Mouse (Mus musculus) midbrain, postnatal 0 days (tissue): Measurements from ENCODE around the gene Fyn. TPM values are rescaled to one million over a fixed set of nuclear protein-coding genes. Genes with fewer than 3 reads are reported as not detected.
A peak's percentile ranks its signal among the peaks of the same experiment; 100 is the strongest.

Experiments
- ATAC-seq: fragments of 200-750 bp; cut with Nextera tagmentation; 2 replicates; pipeline ENCODE4 v1.8.0; 2017; ENCODE audit warnings: moderate number of reproducible peaks, mild to moderate bottlenecking, moderate TSS enrichment, moderate library complexity; ENCODE audit not compliant: low FRiP score
- DNase-seq: peaks from one replicate; pipeline ENCODE4 v3.0.0-alpha.2; 2015; ENCODE audit warnings: low spot score
- H3K27ac ChIP-seq: fragments of 300-500 bp; sonication (generic); 2 replicates; pipeline ENCODE4 v1.5.1; 2014; ENCODE audit warnings: low read depth, mild to moderate bottlenecking, low read length, mixed read lengths
- H3K27me3 ChIP-seq: fragments of 300-500 bp; sonication (generic); 2 replicates; pipeline ENCODE4 v1.6.1; 2014; ENCODE audit warnings: low read length, control low read depth, mixed read lengths; ENCODE audit not compliant: insufficient read depth
- H3K36me3 ChIP-seq: fragments of 300-500 bp; sonication (generic); 2 replicates; pipeline ENCODE4 v1.6.1; 2014; ENCODE audit warnings: low read length, control low read depth, mixed read lengths; ENCODE audit not compliant: insufficient read depth
- H3K4me1 ChIP-seq: fragments of 300-500 bp; sonication (generic); 2 replicates; pipeline ENCODE4 v1.6.1; 2014; ENCODE audit warnings: mild to moderate bottlenecking, control low read depth, antibody characterized with exemption, low read length, mixed read lengths; ENCODE audit not compliant: insufficient read depth
- H3K4me2 ChIP-seq: fragments of 300-500 bp; sonication (generic); 2 replicates; pipeline ENCODE4 v1.6.1; 2014; ENCODE audit warnings: low read depth, mild to moderate bottlenecking, low read length, mixed read lengths; ENCODE audit not compliant: poor library complexity, severe bottlenecking
- H3K4me3 ChIP-seq: fragments of 300-500 bp; sonication (generic); 2 replicates; pipeline ENCODE4 v1.5.1; 2014; ENCODE audit warnings: low read depth, mild to moderate bottlenecking, low read length, moderate library complexity
- H3K9ac ChIP-seq: fragments of 300-500 bp; sonication (generic); replicated peaks from 2 replicates; pipeline ENCODE4 v1.6.1; 2014; ENCODE audit warnings: mild to moderate bottlenecking, low read length, moderate library complexity, mixed read lengths; ENCODE audit not compliant: poor library complexity, severe bottlenecking
- H3K9me3 ChIP-seq: fragments of 300-500 bp; sonication (generic); 2 replicates; pipeline ENCODE4 v1.6.1; 2016; ENCODE audit warnings: low read length, control low read depth
- CTCF ChIP-seq: IDR thresholded peaks from 2 replicates; pipeline ENCODE4 v1.5.1; 2016; ENCODE audit warnings: antibody characterized with exemption, mild to moderate bottlenecking
- WGBS: fragments of 180-500 bp; shearing (Covaris S2); extraction: QIAGEN DNeasy Blood & Tissue Kit; methylation state at CpG from one replicate; pipeline ENCODE4 v1.1.7; 2014; 5-methylcytosine and 5-hydroxymethylcytosine counted together
- polyA plus RNA-seq: library from polyadenylated mRNA; unstranded; fragments of >200 nt; fragmentation: Nextera tagmentation; extraction: Ambion mirVana; gene quantifications from 2 replicates; pipeline ENCODE4 v1.2.1, GENCODE M21; 2015
- total RNA-seq: library from RNA; depleted of rRNA; stranded (reverse); fragments of >200 nt; gene quantifications from 2 replicates; pipeline ENCODE4 v1.2.3, GENCODE M21; 2014

Fyn gene
- total and polyA plus RNA-seq, 2 experiments from 2014 or later = 82.9 to 121 TPM

- no peak for TF ChIP-seq CTCF
- H3K4me1 ChIP-seq = peaks cover 17% of the 10 kb centered on the region
Measured at GRCm38 (mm10) chr10:39390541-39390940, 21.9 kb downstream of the Fyn start.

GRCm38 (mm10) chr10:39392900-39393483, 24.3 kb downstream of the Fyn start:
- ATAC-seq = no peak
- no peak for TF ChIP-seq CTCF
- DNase-seq = no peak
- Histone ChIP-seq H3K27ac (no peak overlapping the region), H3K4me2 (no peak overlapping the region), H3K27me3 (no peaks in the 10 kb centered on the region), H3K36me3 (peaks cover 10% of the 10 kb centered on the region), H3K9ac (no peak overlapping the region), H3K4me1 (peaks cover 7% of the 10 kb centered on the region), H3K4me3 (no peak overlapping the region), H3K9me3 (no peaks in the 10 kb centered on the region)
- 82% methylated on average over 6 of the region's 6 CpGs for WGBS

More at GRCm38 (mm10) chr10:39390541-39390940, 21.9 kb downstream of the Fyn start:
- no peaks in the 10 kb centered on the region for H3K27me3 ChIP-seq
- no peak overlapping the region for H3K4me3 ChIP-seq
- DNase-seq = no peak
- no peak overlapping the region for H3K27ac ChIP-seq
- ATAC-seq = no peak
- no peak overlapping the region for H3K4me2 ChIP-seq
- H3K9me3 ChIP-seq = no peaks in the 10 kb centered on the region
- no peak overlapping the region for H3K9ac ChIP-seq
- H3K36me3 ChIP-seq = peaks cover 9% of the 10 kb centered on the region
- WGBS = 90% methylated on average over 7 of the region's 7 CpGs

- no peaks in the 10 kb centered on the region for H3K27me3 ChIP-seq
- H3K27ac ChIP-seq = no peak overlapping the region
- H3K4me3 ChIP-seq = no peak overlapping the region
- no peak overlapping the region for H3K4me2 ChIP-seq
- ATAC-seq = no peak
- TF ChIP-seq CTCF = no peak
- H3K4me1 ChIP-seq = no peaks in the 10 kb centered on the region
- no peak for DNase-seq
- peaks cover 14% of the 10 kb centered on the region for H3K36me3 ChIP-seq
- H3K9ac ChIP-seq = no peak overlapping the region
- 98% methylated on average over 5 of the region's 5 CpGs for WGBS
- H3K9me3 ChIP-seq = no peaks in the 10 kb centered on the region
Measured at GRCm38 (mm10) chr10:39395544-39395943, 26.9 kb downstream of the Fyn start.

GRCm38 (mm10) chr10:39398924-39399323, 30.3 kb downstream of the Fyn start:
- ATAC-seq (no peak), DNase-seq (no peak)
- H3K4me2 ChIP-seq = no peak overlapping the region
- H3K9ac ChIP-seq = no peak overlapping the region
- H3K36me3 ChIP-seq = peaks cover 11% of the 10 kb centered on the region; the same call in 1 of the 2 replicates
- no peak overlapping the region for H3K27ac ChIP-seq
- H3K4me1 ChIP-seq = no peaks in the 10 kb centered on the region
- no peak overlapping the region for H3K4me3 ChIP-seq
- H3K27me3 ChIP-seq = no peaks in the 10 kb centered on the region
- H3K9me3 ChIP-seq = no peaks in the 10 kb centered on the region
- TF ChIP-seq CTCF = peak; percentile 20; the same call in 1 of the 2 replicates
- WGBS = 72% methylated on average over 7 of the region's 7 CpGs

- Histone ChIP-seq H3K36me3 (peaks cover 9% of the 10 kb centered on the region; the same call in 1 of the 2 replicates), H3K9me3 (no peaks in the 10 kb centered on the region), H3K4me2 (no peak overlapping the region), H3K27ac (no peak overlapping the region), H3K4me3 (no peak overlapping the region), H3K4me1 (no peaks in the 10 kb centered on the region; the same call in 1 of the 2 replicates), H3K27me3 (no peaks in the 10 kb centered on the region), H3K9ac (no peak overlapping the region)
- no peak for ATAC-seq
- DNase-seq = no peak
- 91% methylated on average over 5 of the region's 5 CpGs for WGBS
- TF ChIP-seq CTCF = no peak
Measured at GRCm38 (mm10) chr10:39400155-39400554, 31.5 kb downstream of the Fyn start.

GRCm38 (mm10) chr10:39402487-39402886, 33.8 kb downstream of the Fyn start:
- Histone ChIP-seq H3K36me3 (0 out of 2 replicates have a peak, but pooled peaks cover 5% of the 10 kb centered on the region), H3K4me3 (no peak overlapping the region), H3K4me2 (no peak overlapping the region), H3K4me1 (peaks cover 4% of the 10 kb centered on the region; the same call in 1 of the 2 replicates), H3K27me3 (no peaks in the 10 kb centered on the region), H3K27ac (no peak overlapping the region), H3K9me3 (no peaks in the 10 kb centered on the region), H3K9ac (no peak overlapping the region)
- 92% methylated on average over 6 of the region's 6 CpGs for WGBS
- no peak for DNase-seq
- no peak for ATAC-seq
- no peak for TF ChIP-seq CTCF
